Mouse (Mus musculus) ovary, adult 18-20 months (tissue): ENCODE measurements around the gene 9930021J03Rik.

Source experiments
- DNase-seq: peaks from one replicate; pipeline ENCODE4 v3.0.0; 2022; ENCODE audit warnings: low spot score, mixed read lengths

9930021J03Rik gene

DNA sequence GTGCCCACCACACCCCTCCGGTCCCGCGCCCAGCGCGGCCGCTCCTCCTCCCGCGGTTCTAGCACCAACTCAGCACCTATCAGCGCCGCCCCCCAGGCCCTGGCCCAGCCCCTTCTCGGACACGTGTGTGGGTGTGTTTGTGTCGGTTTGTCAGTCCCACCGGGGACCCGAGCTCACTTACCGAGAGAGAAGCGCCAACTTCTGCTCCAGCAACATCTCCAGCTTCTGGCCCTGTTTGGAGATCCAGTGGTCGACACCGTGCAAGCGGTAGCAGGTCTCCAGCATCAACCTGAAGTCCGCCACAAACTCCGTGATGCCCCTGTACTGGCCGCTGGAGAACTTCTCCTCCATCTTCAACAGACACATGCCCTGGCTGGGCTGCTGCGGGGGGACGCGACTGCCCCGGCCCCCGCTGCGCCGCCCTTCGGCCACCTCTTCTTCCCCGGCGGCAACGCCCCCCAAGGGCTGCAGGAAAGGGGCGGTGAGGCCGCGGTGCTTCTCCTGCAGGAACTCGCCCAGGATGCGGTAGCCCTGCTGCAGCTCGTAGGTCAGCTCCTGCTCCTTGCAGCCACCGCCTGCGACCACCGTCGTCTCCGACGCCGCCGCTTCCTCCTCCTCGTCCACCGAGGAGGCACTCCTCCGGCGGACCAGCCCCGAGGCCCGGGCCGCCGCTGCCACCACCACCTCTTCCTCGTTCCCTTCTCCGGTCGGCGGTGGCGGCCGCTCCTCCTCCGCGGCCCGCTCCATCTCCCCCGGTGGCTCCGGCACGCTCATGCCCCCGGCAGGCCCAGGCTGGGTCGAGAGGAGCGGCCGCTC is 480 bp downstream of the 9930021J03Rik start:
- DNase-seq: peak; percentile 54

DNA sequence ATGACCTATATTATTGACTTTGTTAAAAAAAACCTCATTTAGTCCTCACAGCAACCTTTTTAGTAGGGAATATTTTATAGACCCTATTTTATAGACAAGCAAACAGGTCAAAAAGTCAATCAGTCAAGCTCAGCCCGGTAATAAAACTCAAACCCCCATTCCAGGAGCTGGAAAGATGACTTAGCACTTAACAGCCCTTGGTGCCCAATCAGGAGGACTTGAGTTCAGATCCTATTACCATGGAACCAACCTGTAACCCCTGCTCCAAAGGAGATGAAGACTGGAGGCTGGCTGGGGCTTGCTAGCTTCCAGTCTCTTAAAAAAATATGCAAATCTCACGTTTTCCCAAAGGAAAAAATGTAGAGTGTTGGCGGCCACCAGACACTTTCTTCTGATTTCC is 1.8 kb downstream of the 9930021J03Rik start:
- no peak for DNase-seq

DNA sequence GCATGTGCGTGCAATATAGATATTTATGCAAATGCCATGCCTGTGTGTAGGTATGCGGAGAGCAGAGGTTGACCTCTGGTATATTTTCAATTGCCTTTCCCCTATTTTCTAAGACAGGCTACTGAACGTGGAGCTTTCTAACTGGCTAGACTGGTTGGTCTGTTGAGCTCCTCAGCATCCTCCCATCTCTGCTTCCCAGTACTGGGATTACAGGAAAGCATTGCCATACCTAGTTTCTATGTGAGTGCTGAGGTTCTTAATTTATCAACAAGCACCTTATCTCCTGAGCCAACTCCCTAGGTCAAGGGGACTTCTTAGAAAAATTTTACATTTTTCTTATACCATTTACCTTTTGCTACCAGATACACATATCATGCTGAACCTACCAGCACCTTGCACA is 8.4 kb downstream of the 9930021J03Rik start:
- DNase-seq: no peak

DNA sequence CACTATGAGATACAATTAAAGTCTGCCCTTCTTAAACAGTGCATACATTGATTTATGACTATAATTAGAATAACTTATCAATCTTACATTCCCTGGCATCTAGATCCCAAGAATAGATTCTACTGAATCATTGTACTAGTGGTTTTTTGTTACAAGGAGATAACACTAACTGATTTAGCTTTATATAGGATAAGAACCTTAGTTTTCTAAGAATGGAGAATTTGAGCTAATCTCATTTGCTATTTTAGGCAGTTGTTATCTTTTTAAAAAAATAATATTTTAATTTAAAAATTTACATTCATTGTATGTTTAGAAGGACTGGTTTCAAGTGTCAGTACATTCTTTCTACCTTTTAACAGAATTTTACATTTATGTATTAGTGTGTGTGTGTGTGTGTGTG is 17.8 kb downstream of the 9930021J03Rik start:
- no peak for DNase-seq

DNA sequence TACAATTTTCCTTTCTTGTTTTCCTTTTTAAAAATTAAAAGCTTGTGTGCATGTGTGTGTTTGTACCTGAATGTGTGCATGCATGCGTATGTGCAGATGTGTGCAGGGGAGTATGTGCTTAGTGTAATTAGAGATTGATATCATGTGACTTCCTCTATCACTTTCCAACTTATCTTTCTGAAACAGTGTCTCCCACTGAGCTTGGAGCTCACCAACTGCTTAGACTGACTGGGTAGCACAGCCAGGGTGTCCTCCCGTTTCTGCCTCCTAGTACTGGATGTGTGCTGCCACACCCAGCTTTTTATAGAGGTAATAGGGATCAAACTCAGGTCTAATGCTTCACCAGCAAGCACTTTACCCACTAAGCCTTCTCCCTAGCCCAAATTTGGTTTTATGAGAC is 22.9 kb downstream of the 9930021J03Rik start:
- DNase-seq: no peak

DNA sequence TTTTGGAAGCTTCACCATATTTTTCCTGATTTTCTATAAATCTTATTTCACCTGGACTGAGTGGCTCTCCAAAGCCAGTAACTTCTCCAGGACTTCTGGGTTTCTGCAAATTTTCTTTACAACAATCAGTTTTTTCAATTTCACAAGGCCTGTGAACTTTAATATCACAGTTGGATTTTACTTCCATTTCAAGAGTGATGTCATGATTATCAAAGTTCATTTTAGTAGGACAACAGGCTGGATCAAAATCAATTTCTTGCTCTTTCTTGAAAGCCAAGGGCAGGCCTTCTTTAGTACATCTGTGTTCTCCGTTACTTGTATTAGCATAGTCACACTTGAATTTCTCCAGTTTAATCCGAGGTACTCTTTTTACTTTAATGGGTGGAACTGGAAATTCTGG is 51.9 kb downstream of the 9930021J03Rik start:
- no peak for DNase-seq

DNA sequence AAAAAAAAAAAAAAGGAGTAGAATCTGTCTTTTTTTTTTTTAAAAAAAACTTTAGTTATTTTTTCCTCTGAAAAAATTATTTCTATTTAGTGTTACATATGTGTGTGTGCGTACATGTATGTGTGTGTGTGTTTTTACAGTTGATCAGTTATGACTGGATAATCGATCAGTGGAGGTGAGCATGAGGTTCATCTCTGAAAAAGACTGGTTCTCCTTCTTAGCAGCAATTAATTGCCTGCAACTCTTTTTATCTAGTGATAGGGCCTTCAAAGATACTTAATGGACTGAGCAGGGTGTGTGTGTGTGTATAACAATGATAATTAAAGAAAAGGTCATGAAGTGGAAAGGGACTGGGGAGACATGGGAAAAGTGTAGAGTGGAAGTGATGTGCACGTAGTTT is 54.8 kb downstream of the 9930021J03Rik start:
- DNase-seq: no peak

DNA sequence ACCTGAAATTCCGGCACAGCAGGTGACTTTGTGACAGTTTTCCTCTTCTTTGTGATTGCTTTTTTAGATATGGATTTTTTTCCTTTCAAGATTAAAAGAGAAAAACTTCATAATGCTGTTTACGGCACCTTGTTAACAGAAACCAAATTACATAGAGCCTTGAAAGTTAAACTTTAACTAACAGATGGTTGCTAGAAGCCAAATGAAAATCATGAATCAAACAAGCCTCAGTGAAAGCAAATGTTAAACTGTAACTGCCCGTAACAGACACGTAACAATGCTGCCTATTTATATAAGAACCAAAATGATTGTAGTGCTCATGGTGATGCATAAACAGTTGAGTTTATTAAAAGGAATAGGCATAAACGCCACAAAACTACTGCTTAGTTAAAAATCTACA is 62.3 kb downstream of the 9930021J03Rik start:
- no peak for DNase-seq

DNA sequence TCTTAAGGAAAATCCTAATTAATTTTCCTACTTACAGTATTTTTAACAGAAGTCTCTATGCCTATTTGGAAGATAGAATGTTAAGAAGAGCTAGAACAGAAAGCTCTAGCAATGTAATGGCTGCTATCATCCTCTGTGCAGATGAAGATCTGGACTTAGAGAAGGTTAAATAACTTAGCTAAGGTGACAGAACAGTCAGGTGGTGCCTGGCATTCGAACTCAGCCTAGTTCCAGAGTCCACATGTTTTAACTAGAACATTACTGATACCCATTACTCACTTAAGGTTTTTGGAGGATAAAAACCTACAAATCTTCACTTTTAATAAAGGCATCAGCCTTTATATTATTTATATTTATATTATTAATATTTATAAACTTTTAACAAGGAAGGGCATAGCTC is 65.1 kb downstream of the 9930021J03Rik start:
- DNase-seq: no peak

DNA sequence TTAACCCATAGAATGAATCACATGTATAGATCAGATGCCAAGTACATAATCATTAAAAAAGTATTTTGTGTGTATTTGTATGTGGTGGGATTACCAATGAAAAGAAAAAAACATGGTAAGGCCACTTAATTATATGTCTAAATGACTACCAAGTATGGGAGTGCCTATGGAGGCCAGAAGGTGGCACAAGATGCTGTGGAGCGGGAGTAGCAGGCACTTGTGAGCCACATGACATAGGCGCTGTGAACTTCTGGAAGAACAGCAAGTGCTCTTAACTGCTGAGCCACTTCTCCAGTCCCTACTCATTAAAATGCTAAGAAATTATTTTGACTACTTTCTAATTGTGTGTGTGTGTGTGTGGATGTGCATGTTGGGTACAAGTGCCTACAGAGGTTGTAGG is 66.2 kb downstream of the 9930021J03Rik start:
- no peak for DNase-seq

DNA sequence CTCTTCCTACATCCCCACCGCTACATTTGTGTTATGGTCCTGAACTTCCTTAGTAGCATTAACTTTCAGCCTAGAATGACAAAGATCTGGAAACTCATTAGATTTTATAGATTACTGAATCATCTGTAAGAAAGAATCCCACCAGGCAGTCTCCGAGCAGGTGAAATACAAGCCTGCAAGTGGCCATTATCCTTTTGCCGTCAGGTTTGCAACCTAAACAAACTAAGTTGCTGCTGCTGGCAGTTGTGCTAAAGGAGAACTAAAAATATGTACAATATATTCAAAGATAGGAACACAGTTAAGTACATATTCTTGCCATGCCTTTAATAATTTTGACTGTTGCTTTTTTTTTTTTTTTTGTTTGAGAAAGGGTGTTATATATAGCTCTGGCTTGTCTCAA is 70.4 kb downstream of the 9930021J03Rik start:
- no peak for DNase-seq

DNA sequence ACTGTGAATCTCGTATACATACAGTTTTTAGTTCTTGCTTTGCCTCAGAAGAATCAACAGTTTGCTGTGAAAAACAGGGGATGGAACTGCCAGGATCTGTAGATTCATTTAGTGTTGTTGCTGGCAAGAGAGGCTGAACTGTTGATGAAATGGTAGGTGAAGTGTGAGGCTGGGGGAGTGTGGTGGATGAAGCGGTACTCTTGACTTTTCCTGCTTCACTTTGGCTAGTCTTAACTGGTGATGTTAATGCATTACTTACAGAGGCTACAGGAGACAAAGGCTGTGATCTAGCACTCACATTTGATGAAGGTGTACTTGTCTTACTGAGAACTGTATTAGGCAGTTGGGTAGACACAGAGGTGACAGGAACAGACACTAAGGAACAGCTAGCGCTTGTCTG is 87.3 kb downstream of the 9930021J03Rik start:
- no peak for DNase-seq

DNA sequence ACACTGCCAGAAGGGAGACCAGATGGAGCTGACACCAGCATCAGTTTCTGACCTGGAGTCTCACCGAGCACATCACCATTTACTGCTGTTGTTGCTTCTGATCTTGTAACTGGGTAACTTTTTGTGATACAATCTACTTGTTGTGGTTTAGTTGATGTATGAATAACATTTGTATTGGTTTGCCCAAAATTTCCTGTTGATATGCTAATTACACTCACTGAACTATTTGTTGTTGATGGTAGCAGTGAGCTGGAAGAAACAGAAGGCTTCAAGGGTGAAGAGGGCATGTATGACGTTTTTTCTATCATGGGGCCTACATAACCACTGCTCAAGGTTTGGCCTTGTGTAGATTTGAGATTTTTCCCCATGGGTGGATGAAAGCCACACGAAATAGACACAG is 87.9 kb downstream of the 9930021J03Rik start:
- DNase-seq: no peak

DNA sequence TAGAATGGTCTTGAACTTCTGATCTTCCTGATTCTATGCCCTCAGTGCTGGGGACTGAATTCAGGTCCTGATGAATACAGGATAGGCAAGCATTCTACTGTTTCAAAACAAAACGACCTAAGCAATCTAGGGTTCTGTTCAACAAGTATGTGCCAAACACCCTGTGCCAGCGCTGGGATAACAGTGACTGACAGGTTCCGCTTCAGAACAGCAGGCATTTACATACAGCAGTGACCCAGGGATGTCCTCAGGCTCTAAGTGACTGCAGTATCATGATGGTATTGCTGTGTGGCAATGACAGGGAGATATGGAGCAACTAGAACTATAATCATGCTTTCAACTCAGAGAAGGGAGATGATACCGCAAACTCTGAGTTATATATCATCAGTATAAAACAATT is 92.3 kb downstream of the 9930021J03Rik start:
- no peak for DNase-seq

DNA sequence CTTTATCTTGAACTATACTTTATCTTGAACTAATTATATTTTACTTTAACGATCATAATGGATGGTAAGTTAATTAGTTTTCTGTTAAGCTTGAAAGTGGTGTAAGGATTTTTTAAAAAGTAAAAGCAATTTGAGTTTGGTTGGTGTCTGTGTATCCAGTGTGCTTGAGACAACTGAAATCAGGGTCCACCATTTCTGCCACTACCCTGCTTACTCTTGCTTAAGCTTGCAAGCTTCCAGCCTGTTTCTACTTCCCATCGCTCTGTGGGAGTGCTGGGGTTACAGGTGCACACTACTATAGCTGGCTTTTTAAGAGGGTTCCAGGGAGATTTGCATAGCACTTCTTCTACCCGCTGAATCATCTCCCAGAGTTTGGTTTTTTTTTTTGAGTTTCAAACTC is 96.3 kb downstream of the 9930021J03Rik start:
- DNase-seq: no peak

DNA sequence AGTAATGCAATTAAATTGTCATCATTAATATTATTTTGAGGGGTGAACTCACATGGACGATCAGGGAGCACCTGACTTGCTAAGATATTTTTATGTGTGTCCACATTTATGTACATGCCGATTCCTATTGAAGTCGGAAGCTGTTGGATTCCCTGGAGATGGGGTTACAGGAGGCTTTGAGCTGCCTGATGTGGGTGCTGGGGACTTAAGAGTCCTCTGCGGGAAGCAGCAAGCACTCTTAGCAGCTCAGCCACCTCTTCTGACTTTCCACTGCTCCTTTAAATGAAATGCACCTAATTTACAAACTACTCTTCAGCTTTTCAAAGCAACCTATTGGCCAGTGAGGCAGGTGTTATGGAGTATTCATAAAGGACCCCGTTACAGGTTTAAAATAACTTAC is 97.3 kb downstream of the 9930021J03Rik start:
- DNase-seq: no peak

DNA sequence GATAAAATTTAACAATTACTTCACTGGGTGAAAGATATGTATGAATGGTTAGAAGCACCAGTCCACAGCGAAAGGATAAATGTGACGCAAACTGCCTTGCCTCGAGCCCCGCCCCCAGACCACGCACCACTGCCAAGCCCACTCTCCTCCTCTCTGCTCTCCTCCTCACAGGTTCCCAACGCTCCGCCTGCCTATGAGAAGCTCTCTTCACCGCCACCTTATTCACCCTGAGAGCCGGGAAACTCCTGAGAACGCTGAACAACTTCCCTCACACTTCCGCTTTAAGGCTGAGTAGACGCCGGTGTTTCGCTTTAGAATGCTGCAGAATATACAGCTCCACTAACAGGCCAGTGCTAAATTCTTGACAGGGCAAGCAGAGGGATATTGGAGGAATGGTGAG is 97.8 kb downstream of the 9930021J03Rik start:
- no peak for DNase-seq

DNA sequence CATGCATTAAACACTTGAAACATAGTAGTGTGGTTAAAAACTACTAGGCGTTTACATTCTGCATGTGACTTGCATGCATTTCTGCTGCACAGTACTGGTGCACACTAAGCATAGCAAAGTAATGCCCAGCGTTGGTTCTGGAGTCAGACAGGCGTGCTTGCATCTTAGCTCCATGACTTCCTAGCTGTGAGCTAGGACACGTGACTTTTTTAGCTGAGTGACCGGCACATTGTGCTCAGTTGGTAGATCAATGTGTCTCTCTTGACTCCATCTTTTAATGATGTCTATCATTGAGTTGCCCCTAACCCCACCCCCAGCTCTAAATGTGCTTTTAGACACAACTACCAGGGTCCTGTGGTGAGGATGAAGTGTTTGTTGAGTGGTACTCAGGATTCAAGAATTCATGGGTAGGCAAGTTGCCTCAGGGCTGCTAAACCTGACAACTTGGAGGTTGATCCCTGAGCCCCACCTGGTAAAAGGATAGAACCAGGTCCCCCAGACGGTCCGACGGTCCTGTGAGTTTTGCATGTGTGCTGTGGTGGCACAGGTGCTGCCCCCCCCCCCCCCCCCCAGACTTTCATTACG is 98.4 kb downstream of the 9930021J03Rik start:
- no peak for DNase-seq

DNA sequence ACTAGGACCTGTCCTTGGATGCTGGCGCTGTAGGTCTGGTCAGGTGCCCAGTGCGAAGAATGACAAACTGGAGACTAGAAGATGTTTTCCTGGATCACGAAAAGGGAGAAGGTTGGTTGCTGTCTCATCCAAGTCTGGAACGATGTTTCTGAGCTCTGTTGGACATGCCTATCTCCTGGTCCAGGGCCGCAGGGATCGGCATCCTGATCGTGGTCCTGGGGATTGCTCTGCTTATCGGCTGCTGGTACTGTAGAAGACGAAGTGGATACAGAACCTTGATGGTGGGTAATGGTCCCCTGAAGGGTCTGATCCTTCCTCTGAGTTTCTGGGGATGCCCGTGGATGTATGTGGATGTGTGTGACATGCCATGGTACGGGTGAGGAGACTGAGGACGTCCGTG is 101.4 kb downstream of the 9930021J03Rik start:
- DNase-seq: no peak

DNA sequence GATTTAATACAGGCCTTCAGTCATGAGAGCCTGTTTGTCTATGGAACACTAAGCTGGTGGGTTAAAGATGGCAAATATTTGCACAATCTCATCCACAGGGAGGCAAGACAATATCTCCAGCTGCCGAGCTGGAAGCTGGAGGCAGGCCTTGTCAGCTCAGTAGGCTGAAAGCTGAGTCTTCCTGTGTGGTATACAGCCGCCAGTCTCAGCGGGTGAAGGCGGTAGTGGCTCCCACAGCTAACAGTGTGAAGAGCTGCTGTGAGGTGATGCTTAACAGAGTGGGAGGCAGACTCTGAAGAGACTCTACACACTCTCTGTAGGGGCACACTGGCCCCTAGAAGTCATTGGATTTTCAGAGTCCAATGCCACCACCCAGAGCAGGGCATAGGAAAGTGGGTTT is 104.1 kb downstream of the 9930021J03Rik start:
- no peak for DNase-seq

DNA sequence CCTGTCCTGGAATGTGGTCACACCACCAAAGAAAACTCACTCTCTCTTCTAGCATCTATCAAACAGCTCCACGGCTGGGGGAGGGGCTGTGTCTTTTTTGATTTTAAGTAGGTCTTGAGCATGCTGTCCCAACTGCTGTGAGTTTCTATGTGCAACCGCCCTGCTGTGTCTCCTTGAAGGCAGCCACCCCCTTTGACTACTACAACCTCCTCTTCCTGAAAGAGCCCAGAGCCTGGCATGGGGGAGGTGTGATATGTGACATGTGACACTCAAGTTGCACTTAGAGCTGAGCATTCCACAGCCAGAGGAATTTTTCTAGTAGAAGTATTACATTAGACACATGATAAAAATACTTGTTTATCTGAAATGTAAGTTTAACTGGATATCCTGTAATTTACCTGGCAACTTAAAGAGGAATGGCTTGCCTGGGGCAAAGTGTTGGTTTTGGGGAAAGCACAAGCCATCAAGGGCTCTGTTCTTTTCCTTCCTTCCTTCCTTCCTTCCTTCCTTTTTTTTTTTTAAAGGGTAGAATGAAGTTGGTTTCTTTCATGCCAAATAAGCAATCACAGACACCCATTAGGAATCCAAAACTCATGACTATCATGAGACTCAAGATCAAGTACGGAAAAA is 108.4 kb downstream of the 9930021J03Rik start, which contains the start of gene Mlana:
TSS of gene Mlana (plus strand) at position 580 of the 630 bp plus-strand sequence.
- DNase-seq: no peak

DNA sequence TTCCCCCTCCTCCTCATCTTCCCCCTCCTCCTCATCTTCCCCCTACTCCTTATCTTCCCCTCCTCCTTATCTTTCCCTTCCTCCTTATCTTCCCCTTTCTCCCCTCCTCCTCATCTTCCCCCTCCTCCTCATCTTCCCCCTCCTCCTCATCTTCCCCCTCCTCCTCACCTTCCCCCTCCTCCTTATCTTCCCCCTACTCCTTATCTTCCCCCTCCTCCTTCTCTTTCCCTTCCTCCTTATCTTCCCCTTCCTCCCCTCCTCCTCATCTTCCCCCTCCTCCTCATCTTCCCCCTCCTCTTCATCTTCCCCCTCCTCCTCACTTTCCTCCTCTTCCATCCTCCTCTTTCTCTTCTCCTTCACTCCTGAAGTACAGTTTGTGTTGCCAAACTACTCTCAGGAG is 108.9 kb downstream of the 9930021J03Rik start:
- no peak for DNase-seq

DNA sequence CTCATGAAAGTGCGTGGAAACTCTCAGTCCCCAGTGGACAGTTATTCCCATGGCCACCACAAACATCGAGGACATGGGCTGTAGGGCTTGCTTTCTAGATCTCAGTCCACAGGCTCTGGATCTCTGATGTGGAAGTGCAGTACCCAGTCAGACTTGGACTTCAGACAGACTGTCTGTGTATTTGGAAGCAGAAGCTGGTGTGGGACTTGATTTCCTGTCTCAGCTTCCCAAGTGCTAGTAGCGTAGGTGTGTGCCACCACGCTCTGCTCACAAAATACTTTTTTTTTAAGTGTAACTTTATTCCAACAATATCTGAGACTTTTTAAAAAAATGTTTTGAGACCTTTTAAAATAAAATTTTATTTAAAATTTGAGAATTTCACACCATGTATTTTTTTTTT is 109.5 kb downstream of the 9930021J03Rik start:
- DNase-seq: no peak
